Mouse (Mus musculus) embryonic fibroblast, embryonic 13.5 days (primary cell): ENCODE results near the gene Tmem150b.

Experiments
- CTCF ChIP-seq: IDR thresholded peaks from 2 replicates; pipeline ENCODE4 v1.5.1; 2011; ENCODE audit warnings: mild to moderate bottlenecking, control low read depth, low read length, moderate library complexity, borderline replicate concordance; ENCODE audit not compliant: insufficient read depth
- POLR2A ChIP-seq: IDR thresholded peaks from 2 replicates; pipeline ENCODE4 v1.6.1; 2011; ENCODE audit warnings: low read depth, mild to moderate bottlenecking, control low read depth, low read length, moderate library complexity

GRCm38 (mm10) chr7:4703195-4703594 lies 21.9 kb downstream of the Tmem150b start:
- TF ChIP-seq CTCF = no peak
- TF ChIP-seq POLR2A = no peak
